ENCODE assay signal across 20 mouse cellular contexts in the genomic region with DNA sequence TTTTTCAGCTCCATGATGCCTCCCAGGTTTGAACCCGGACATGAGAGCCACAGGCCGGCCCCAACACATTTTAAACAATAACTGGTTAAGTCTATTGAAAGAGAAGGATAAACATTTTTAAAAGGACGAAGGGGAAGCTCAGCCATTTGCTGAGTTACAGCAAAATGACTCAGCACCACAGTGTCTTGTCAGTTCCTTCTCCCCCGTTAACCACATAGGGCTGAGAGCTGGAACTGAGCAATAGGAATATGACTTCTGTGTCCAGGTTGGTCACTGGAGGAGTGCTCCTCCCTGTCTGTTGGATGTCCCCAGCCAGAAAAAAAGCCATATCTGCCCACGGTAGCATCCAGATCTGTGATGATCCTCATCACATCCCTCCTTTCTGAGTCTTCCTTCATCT.
DNase-seq lines count a peak whose midpoint lies in the region; ATAC-seq lines count a peak whose summit lies in the region.
"Had no signal": no experiment of that assay in that cellular context is flagged by ENCODE, and none has a peak within 500 bp of the region (broad histone marks: within the 10 kb centered on the region; RNA-seq: fewer than 3 reads in every experiment).

No protein-coding gene starts in this region.

- ATAC-seq in hematopoietic stem cell, adult 5-6 weeks (replicated peaks in 1 of 2; ENCODE audit: insufficient read depth in 1 of 2, low FRiP score in 2 of 2, low TSS enrichment in 1 of 2, low read depth in 1 of 2, poor library complexity in 2 of 2, severe bottlenecking in 2 of 2), result peak; percentile 73 to 82; a peak in 3 of 4 replicates
- peak; percentile 83 for ATAC-seq in monocyte, adult 5-6 weeks (replicated peaks; ENCODE audit: insufficient number of reproducible peaks, low FRiP score, low TSS enrichment, poor library complexity, severe bottlenecking)
- ATAC-seq: forebrain, postnatal 0 days; hindbrain, embryonic 16.5 days; intestine, embryonic 15.5 days; Patski had no signal

- peak; percentile 60 for DNase-seq in 416B (ENCODE audit: low read depth)
- DNase-seq in MEL-GATA-1-ER (ENCODE audit: extremely low read depth, low read depth), result peak; percentile 22
- DNase-seq in kidney, adult 11 months, result no peak
- no peak for DNase-seq in spleen, postnatal 4 days (ENCODE audit: low spot score in 2 of 2)
- DNase-seq in heart, postnatal 4 days, result no peak
- DNase-seq: adrenal gland, postnatal 36 days; B cell, adult 2 months; cerebellum, adult 11 months; forebrain, postnatal 0 days; gastrocnemius, postnatal 25 days; heart, adult 2 months; kidney, adult 9 months; kidney, postnatal 25 days; liver, embryonic 13.5 days; lung, adult 2 months had no signal

Comparison
In these comparisons a context has a peak if more than half of its experiments do, and no peak if none do; other contexts are left out.
1. DNase-seq: peak in 416B (single experiment) and MEL-GATA-1-ER (single experiment); none in kidney, adult 11 months (single experiment), spleen, postnatal 4 days (0 of 2) and heart, postnatal 4 days (single experiment).